Mouse (Mus musculus) testis, adult 2 months (tissue): ENCODE measurements around the gene Arpc5l.

Source experiments
- CTCF ChIP-seq: fragments of 200-500 bp; IDR thresholded peaks from 2 replicates; pipeline ENCODE4 v1.5.1; 2012; ENCODE audit warnings: low read depth, mild to moderate bottlenecking, inconsistent platforms, low read length, moderate library complexity; ENCODE audit not compliant: control insufficient read depth, insufficient read depth, insufficient replicate concordance
- POLR2A ChIP-seq: fragments of 200-500 bp; IDR thresholded peaks from 2 replicates; pipeline ENCODE4 v1.6.1; 2012; ENCODE audit warnings: low read depth, mild to moderate bottlenecking, inconsistent platforms, low read length, moderate library complexity; ENCODE audit not compliant: control insufficient read depth

- TF ChIP-seq CTCF (no peak), POLR2A (no peak)
These were observed 3.3 kb upstream of the Arpc5l start for GRCm38 (mm10) chr2:39001866-39002265.
